Mouse (Mus musculus) forebrain, embryonic 10.5 days (tissue): ENCODE measurements at regions not wholly inside any gene's neighbourhood (a gene's known extent, or its start where the extent isn't known, plus 50 kb on each side); places are given as distances from the start of the nearest gene placed in this dataset.

Experiments
- DNase-seq: peaks from one replicate; pipeline ENCODE4 v3.0.0-alpha.2; 2017; ENCODE audit warnings: low spot score; ENCODE audit errors: extremely low spot score
- H3K27ac ChIP-seq: fragments of 300-500 bp; sonication (generic); 2 replicates; pipeline ENCODE4 v1.5.1; 2016; ENCODE audit warnings: mild to moderate bottlenecking
- H3K27me3 ChIP-seq: fragments of 300-500 bp; sonication (generic); 2 replicates; pipeline ENCODE4 v1.6.1; 2016; ENCODE audit warnings: mild to moderate bottlenecking; ENCODE audit not compliant: poor library complexity, severe bottlenecking
- H3K36me3 ChIP-seq: fragments of 300-500 bp; sonication (generic); replicated peaks from 2 replicates; pipeline ENCODE4 v1.6.1; 2016; ENCODE audit warnings: mild to moderate bottlenecking, moderate library complexity
- H3K4me1 ChIP-seq: fragments of 300-500 bp; sonication (generic); 2 replicates; pipeline ENCODE4 v1.6.1; 2016
- H3K4me3 ChIP-seq: fragments of 300-500 bp; sonication (generic); 2 replicates; pipeline ENCODE4 v1.5.1; 2016; ENCODE audit warnings: mild to moderate bottlenecking, moderate library complexity
- H3K9me3 ChIP-seq: fragments of 300-500 bp; sonication (generic); 2 replicates; pipeline ENCODE4 v1.6.1; 2016; ENCODE audit warnings: mild to moderate bottlenecking, moderate library complexity
- WGBS: fragments of 180-500 bp; shearing (Covaris S2); methylation state at CpG from one replicate; pipeline ENCODE4 v1.1.7; 2016; 5-methylcytosine and 5-hydroxymethylcytosine counted together

- Histone ChIP-seq H3K4me1 (peaks cover 6% of the 10 kb centered on the region), H3K36me3 (no peaks in the 10 kb centered on the region), H3K4me3 (no peak overlapping the region), H3K9me3 (no peaks in the 10 kb centered on the region), H3K27ac (no peak overlapping the region), H3K27me3 (no peaks in the 10 kb centered on the region)
- 89% methylated on average over 8 of the region's 8 CpGs for WGBS
- no peak for DNase-seq
Observed at GRCm38 (mm10) chr3:115766153-115766552, 51.3 kb upstream of the S1pr1 start.

- whole genome bisulfite sequencing = 94% methylated on average over 1 of the region's 1 CpGs
Observed at GRCm38 (mm10) chr3:115768290-115768689, 53.4 kb upstream of the S1pr1 start.

GRCm38 (mm10) chr3:115768761-115769530 is 54.1 kb upstream of the S1pr1 start:
- DNase-seq = no peak
- no peak overlapping the region for H3K27ac ChIP-seq
- H3K4me3 ChIP-seq = no peak overlapping the region
- no peaks in the 10 kb centered on the region for H3K36me3 ChIP-seq
- no peaks in the 10 kb centered on the region for H3K9me3 ChIP-seq
- H3K4me1 ChIP-seq = peaks cover 6% of the 10 kb centered on the region
- WGBS = 83% methylated on average over 19 of the region's 19 CpGs
- H3K27me3 ChIP-seq = no peaks in the 10 kb centered on the region

More at GRCm38 (mm10) chr3:115768290-115768689, 53.4 kb upstream of the S1pr1 start:
- Histone ChIP-seq H3K9me3 (no peaks in the 10 kb centered on the region), H3K27me3 (no peaks in the 10 kb centered on the region), H3K4me3 (no peak overlapping the region), H3K27ac (no peak overlapping the region), H3K36me3 (no peaks in the 10 kb centered on the region), H3K4me1 (peaks cover 6% of the 10 kb centered on the region)
- no peak for DNase-seq

- no peak for DNase-seq
- Histone ChIP-seq H3K27me3 (peaks cover 3% of the 10 kb centered on the region; the same call in 1 of the 2 replicates), H3K4me3 (no peak overlapping the region), H3K4me1 (peaks cover 11% of the 10 kb centered on the region), H3K9me3 (no peaks in the 10 kb centered on the region), H3K27ac (no peak overlapping the region), H3K36me3 (no peaks in the 10 kb centered on the region)
- 84% methylated on average over 5 of the region's 5 CpGs for WGBS
Observed at GRCm38 (mm10) chr3:115772676-115773075, 57.8 kb upstream of the S1pr1 start.

- WGBS = 77% methylated on average over 8 of the region's 8 CpGs
Observed at GRCm38 (mm10) chr3:115774321-115774720, 59.4 kb upstream of the S1pr1 start.

GRCm38 (mm10) chr3:115774723-115775122 is 59.9 kb upstream of the S1pr1 start:
- Histone ChIP-seq H3K4me1 (peaks cover 11% of the 10 kb centered on the region), H3K9me3 (no peaks in the 10 kb centered on the region), H3K36me3 (no peaks in the 10 kb centered on the region), H3K27ac (no peak overlapping the region), H3K27me3 (peaks cover 3% of the 10 kb centered on the region; the same call in 1 of the 2 replicates), H3K4me3 (no peak overlapping the region)
- DNase-seq = no peak
- WGBS = 78% methylated on average over 4 of the region's 4 CpGs

More at GRCm38 (mm10) chr3:115774321-115774720, 59.4 kb upstream of the S1pr1 start:
- Histone ChIP-seq H3K27me3 (peaks cover 3% of the 10 kb centered on the region; the same call in 1 of the 2 replicates), H3K4me1 (peaks cover 11% of the 10 kb centered on the region), H3K4me3 (no peak overlapping the region), H3K36me3 (no peaks in the 10 kb centered on the region), H3K9me3 (no peaks in the 10 kb centered on the region), H3K27ac (no peak overlapping the region)
- DNase-seq = no peak

GRCm38 (mm10) chr3:115779144-115779890 is 64.4 kb upstream of the S1pr1 start:
- no peak overlapping the region for H3K27ac ChIP-seq
- DNase-seq = no peak
- WGBS = 90% methylated on average over 10 of the region's 10 CpGs

GRCm38 (mm10) chr3:115779906-115780305 is 65.0 kb upstream of the S1pr1 start:
- DNase-seq = no peak
- H3K4me1 ChIP-seq = peaks cover 23% of the 10 kb centered on the region
- H3K4me3 ChIP-seq = no peak overlapping the region
- H3K9me3 ChIP-seq = no peaks in the 10 kb centered on the region
- H3K36me3 ChIP-seq = no peaks in the 10 kb centered on the region
- peaks cover 3% of the 10 kb centered on the region; the same call in 1 of the 2 replicates for H3K27me3 ChIP-seq
- no peak overlapping the region for H3K27ac ChIP-seq
- WGBS = 89% methylated on average over 5 of the region's 5 CpGs

More at GRCm38 (mm10) chr3:115779144-115779890, 64.4 kb upstream of the S1pr1 start:
- peaks cover 3% of the 10 kb centered on the region; the same call in 1 of the 2 replicates for H3K27me3 ChIP-seq
- H3K4me3 ChIP-seq = no peak overlapping the region
- peaks cover 29% of the 10 kb centered on the region for H3K4me1 ChIP-seq
- H3K9me3 ChIP-seq = no peaks in the 10 kb centered on the region
- no peaks in the 10 kb centered on the region for H3K36me3 ChIP-seq

- H3K27me3 ChIP-seq = no peaks in the 10 kb centered on the region
- no peaks in the 10 kb centered on the region for H3K36me3 ChIP-seq
- peaks cover 22% of the 10 kb centered on the region for H3K4me1 ChIP-seq
- no peak overlapping the region for H3K27ac ChIP-seq
- H3K4me3 ChIP-seq = no peak overlapping the region
- no peak for DNase-seq
- H3K9me3 ChIP-seq = no peaks in the 10 kb centered on the region
Observed at GRCm38 (mm10) chr3:115782726-115783125, 67.9 kb upstream of the S1pr1 start.

GRCm38 (mm10) chr3:115787360-115787759 is 72.5 kb upstream of the S1pr1 start:
- no peak overlapping the region for H3K27ac ChIP-seq
- no peaks in the 10 kb centered on the region for H3K36me3 ChIP-seq
- H3K4me1 ChIP-seq = peaks cover 13% of the 10 kb centered on the region
- no peaks in the 10 kb centered on the region for H3K9me3 ChIP-seq
- H3K27me3 ChIP-seq = no peaks in the 10 kb centered on the region
- no peak overlapping the region for H3K4me3 ChIP-seq
- no peak for DNase-seq
- 74% methylated on average over 1 of the region's 1 CpGs for WGBS

- no peak for DNase-seq
- Histone ChIP-seq H3K27ac (no peak overlapping the region), H3K36me3 (no peaks in the 10 kb centered on the region), H3K9me3 (no peaks in the 10 kb centered on the region), H3K4me3 (no peak overlapping the region), H3K27me3 (no peaks in the 10 kb centered on the region), H3K4me1 (peaks cover 7% of the 10 kb centered on the region; the same call in 1 of the 2 replicates)
- WGBS = 93% methylated on average over 3 of the region's 3 CpGs
Observed at GRCm38 (mm10) chr3:115788525-115788924, 73.7 kb upstream of the S1pr1 start.

GRCm38 (mm10) chr3:115789063-115789462 is 74.2 kb upstream of the S1pr1 start:
- no peaks in the 10 kb centered on the region for H3K36me3 ChIP-seq

GRCm38 (mm10) chr3:115792606-115793005 is 77.7 kb upstream of the S1pr1 start:
- DNase-seq = no peak
- 75% methylated on average over 4 of the region's 4 CpGs for WGBS
- Histone ChIP-seq H3K9me3 (no peaks in the 10 kb centered on the region), H3K27me3 (no peaks in the 10 kb centered on the region), H3K27ac (no peak overlapping the region), H3K36me3 (no peaks in the 10 kb centered on the region), H3K4me1 (peaks cover 9% of the 10 kb centered on the region; the same call in 1 of the 2 replicates), H3K4me3 (no peak overlapping the region)

More at GRCm38 (mm10) chr3:115789063-115789462, 74.2 kb upstream of the S1pr1 start:
- Histone ChIP-seq H3K9me3 (no peaks in the 10 kb centered on the region), H3K4me3 (no peak overlapping the region), H3K27me3 (no peaks in the 10 kb centered on the region), H3K27ac (no peak overlapping the region), H3K4me1 (peaks cover 9% of the 10 kb centered on the region; the same call in 1 of the 2 replicates)
- WGBS = 88% methylated on average over 6 of the region's 6 CpGs
- no peak for DNase-seq
